Mouse (Mus musculus) hindbrain, embryonic 11.5 days (tissue): ENCODE results near the gene Kcnj14. TPM values are rescaled to one million over a fixed set of nuclear protein-coding genes. Genes with fewer than 3 reads are reported as not detected.

Experiments
- ATAC-seq: fragments of 200-750 bp; cut with Nextera tagmentation; 2 replicates; pipeline ENCODE4 v1.8.0; 2017; ENCODE audit warnings: mild to moderate bottlenecking, moderate TSS enrichment, moderate library complexity; ENCODE audit not compliant: low FRiP score
- DNase-seq: peaks from one replicate; pipeline ENCODE4 v3.0.0-alpha.2; 2015; ENCODE audit warnings: low spot score
- H3K27ac ChIP-seq: fragments of 300-500 bp; sonication (generic); 2 replicates; pipeline ENCODE4 v1.5.1; 2014; ENCODE audit warnings: mild to moderate bottlenecking, low read depth, low read length
- H3K27me3 ChIP-seq: fragments of 300-500 bp; sonication (generic); 2 replicates; pipeline ENCODE4 v1.6.1; 2014; ENCODE audit warnings: mild to moderate bottlenecking, low read length, moderate library complexity, mixed read lengths; ENCODE audit not compliant: control insufficient read depth, insufficient read depth
- H3K36me3 ChIP-seq: fragments of 300-500 bp; sonication (generic); 2 replicates; pipeline ENCODE4 v1.6.1; 2014; ENCODE audit warnings: mild to moderate bottlenecking, low read length, moderate library complexity, mixed read lengths; ENCODE audit not compliant: control insufficient read depth, insufficient read depth
- H3K4me1 ChIP-seq: fragments of 300-500 bp; sonication (generic); replicated peaks from 2 replicates; pipeline ENCODE4 v1.6.1; 2014; ENCODE audit warnings: low read length, mixed read lengths; ENCODE audit not compliant: control insufficient read depth, insufficient read depth
- H3K4me2 ChIP-seq: fragments of 300-500 bp; sonication (generic); replicated peaks from 2 replicates; pipeline ENCODE4 v1.6.1; 2014; ENCODE audit warnings: mild to moderate bottlenecking, low read depth, low read length
- H3K4me3 ChIP-seq: fragments of 300-500 bp; sonication (generic); 2 replicates; pipeline ENCODE4 v1.5.1; 2014; ENCODE audit warnings: low read depth, low read length
- H3K9ac ChIP-seq: fragments of 300-500 bp; sonication (generic); 2 replicates; pipeline ENCODE4 v1.6.1; 2014; ENCODE audit warnings: low read depth, low read length
- H3K9me3 ChIP-seq: fragments of 300-500 bp; sonication (generic); 2 replicates; pipeline ENCODE4 v1.6.1; 2016; ENCODE audit warnings: low read length; ENCODE audit not compliant: control insufficient read depth
- WGBS: fragments of 180-500 bp; shearing (Covaris S2); extraction: QIAGEN DNeasy Blood & Tissue Kit; methylation state at CpG from one replicate; pipeline ENCODE4 v1.1.7; 2014; 5-methylcytosine and 5-hydroxymethylcytosine counted together
- polyA plus RNA-seq: library from polyadenylated mRNA; unstranded; fragments of >200 nt; fragmentation: Nextera tagmentation; extraction: Ambion mirVana; gene quantifications from 2 replicates; pipeline ENCODE4 v1.2.1, GENCODE M21; 2014

Kcnj14 gene
- polyA plus RNA-seq, 1 experiment from 2014 or later = 0.48 TPM

GRCm38 (mm10) chr7:45805941-45806340 is 18.6 kb downstream of the Kcnj14 start:
- no peaks in the 10 kb centered on the region for H3K27me3 ChIP-seq
- H3K4me2 ChIP-seq = no peak overlapping the region
- WGBS = 62% methylated on average over 5 of the region's 5 CpGs
- H3K9me3 ChIP-seq = no peaks in the 10 kb centered on the region
- H3K27ac ChIP-seq = no peak overlapping the region
- no peak overlapping the region for H3K4me3 ChIP-seq
- DNase-seq = no peak
- H3K36me3 ChIP-seq = peaks cover 26% of the 10 kb centered on the region
- H3K9ac ChIP-seq = no peak overlapping the region
- peaks cover 5% of the 10 kb centered on the region; the same call in 1 of the 2 replicates for H3K4me1 ChIP-seq
- no peak for ATAC-seq

- H3K4me2 ChIP-seq = no peak overlapping the region
- peaks cover 16% of the 10 kb centered on the region for H3K27me3 ChIP-seq
- no peaks in the 10 kb centered on the region for H3K9me3 ChIP-seq
- H3K4me3 ChIP-seq = no peak overlapping the region
- H3K36me3 ChIP-seq = peaks cover under 1% of the 10 kb centered on the region; the same call in 1 of the 2 replicates
- WGBS = 89% methylated on average over 6 of the region's 6 CpGs
- H3K4me1 ChIP-seq = peaks cover 9% of the 10 kb centered on the region
- H3K27ac ChIP-seq = no peak overlapping the region
- H3K9ac ChIP-seq = no peak overlapping the region
- no peak for ATAC-seq
- no peak for DNase-seq
Observed at GRCm38 (mm10) chr7:45802551-45802950, 22.0 kb downstream of the Kcnj14 start.

- Histone ChIP-seq H3K4me3 (no peak overlapping the region), H3K4me1 (peaks cover 9% of the 10 kb centered on the region), H3K36me3 (no peaks in the 10 kb centered on the region), H3K4me2 (no peak overlapping the region), H3K27me3 (peaks cover 27% of the 10 kb centered on the region), H3K9ac (no peak overlapping the region), H3K27ac (no peak overlapping the region), H3K9me3 (no peaks in the 10 kb centered on the region)
- DNase-seq (peak; percentile 94), ATAC-seq (peak; percentile 49)
- WGBS = 6% methylated on average over 12 of the region's 12 CpGs
Observed at GRCm38 (mm10) chr7:45801348-45801747, 23.2 kb downstream of the Kcnj14 start.

GRCm38 (mm10) chr7:45800546-45801204 is 23.9 kb downstream of the Kcnj14 start:
- Histone ChIP-seq H3K36me3 (0 out of 2 replicates have a peak, but pooled peaks cover 3% of the 10 kb centered on the region), H3K9ac (no peak overlapping the region), H3K27ac (no peak overlapping the region), H3K4me1 (peaks cover 9% of the 10 kb centered on the region), H3K27me3 (peaks cover 27% of the 10 kb centered on the region), H3K9me3 (no peaks in the 10 kb centered on the region), H3K4me3 (no peak overlapping the region), H3K4me2 (no peak overlapping the region)
- 17% methylated on average over 15 of the region's 25 CpGs for WGBS
- ATAC-seq (no peak), DNase-seq (peak; percentile 59)

GRCm38 (mm10) chr7:45800001-45800400 is 24.6 kb downstream of the Kcnj14 start:
- no peaks in the 10 kb centered on the region for H3K9me3 ChIP-seq
- no peak overlapping the region for H3K4me3 ChIP-seq
- no peak overlapping the region for H3K9ac ChIP-seq
- H3K27me3 ChIP-seq = peaks cover 29% of the 10 kb centered on the region
- H3K27ac ChIP-seq = no peak overlapping the region
- ATAC-seq (no peak), DNase-seq (no peak)
- 0 out of 2 replicates have a peak, but pooled peaks cover 5% of the 10 kb centered on the region for H3K36me3 ChIP-seq
- peaks cover 9% of the 10 kb centered on the region for H3K4me1 ChIP-seq
- no peak overlapping the region for H3K4me2 ChIP-seq
- 36% methylated on average over 7 of the region's 7 CpGs for WGBS

- H3K27ac ChIP-seq = no peak overlapping the region
- peaks cover 29% of the 10 kb centered on the region for H3K27me3 ChIP-seq
- WGBS = 60% methylated on average over 7 of the region's 7 CpGs
- no peak overlapping the region for H3K9ac ChIP-seq
- DNase-seq (no peak), ATAC-seq (no peak)
- H3K4me2 ChIP-seq = no peak overlapping the region
- H3K4me3 ChIP-seq = no peak overlapping the region
- H3K9me3 ChIP-seq = no peaks in the 10 kb centered on the region
- H3K36me3 ChIP-seq = 0 out of 2 replicates have a peak, but pooled peaks cover 5% of the 10 kb centered on the region
- H3K4me1 ChIP-seq = peaks cover 9% of the 10 kb centered on the region
Observed at GRCm38 (mm10) chr7:45798931-45799330, 25.7 kb downstream of the Kcnj14 start.

- Histone ChIP-seq H3K27me3 (peaks cover 29% of the 10 kb centered on the region), H3K9me3 (no peaks in the 10 kb centered on the region), H3K4me2 (peak overlapping the region; percentile 63), H3K27ac (no peak overlapping the region), H3K4me1 (peaks cover 9% of the 10 kb centered on the region), H3K36me3 (0 out of 2 replicates have a peak, but pooled peaks cover 5% of the 10 kb centered on the region), H3K4me3 (peak overlapping the region; percentile 33), H3K9ac (peak overlapping the region; percentile 50)
- peak; percentile 40 for DNase-seq
- 1% methylated on average over 19 of the region's 19 CpGs for WGBS
- no peak for ATAC-seq
Observed at GRCm38 (mm10) chr7:45798511-45798836, 26.1 kb downstream of the Kcnj14 start.

GRCm38 (mm10) chr7:45797661-45798510 is 26.7 kb downstream of the Kcnj14 start:
- H3K4me3 ChIP-seq = peak overlapping the region; percentile 33
- H3K36me3 ChIP-seq = 0 out of 2 replicates have a peak, but pooled peaks cover 5% of the 10 kb centered on the region
- peak overlapping the region; percentile 50 for H3K9ac ChIP-seq
- H3K9me3 ChIP-seq = no peaks in the 10 kb centered on the region
- DNase-seq = no peak
- H3K4me1 ChIP-seq = peaks cover 9% of the 10 kb centered on the region
- ATAC-seq = no peak
- peaks cover 29% of the 10 kb centered on the region for H3K27me3 ChIP-seq
- 2% methylated on average over 46 of the region's 60 CpGs for WGBS
- peak overlapping the region; percentile 63 for H3K4me2 ChIP-seq
- H3K27ac ChIP-seq = no peak overlapping the region
